Mouse (Mus musculus) layer of hippocampus, postnatal 36 days (tissue): Measurements from ENCODE around the gene Foxp4. TPM values are rescaled to one million over a fixed set of nuclear protein-coding genes. Genes with fewer than 3 reads are reported as not detected.
"Not testable (repeated sequence)": the region's sequence is repeated elsewhere in the genome, so short reads cannot be mapped to it uniquely, and the experiment has no call there.

Experiments
- DNase-seq, 2 experiments: peaks; one replicate each; pipeline ENCODE4 v3.0.0; 2022
- total RNA-seq, 2 experiments: library from RNA; stranded (reverse); gene quantifications; 2 replicates each; pipeline ENCODE4 v1.2.3; 2021

Foxp4 gene
- total RNA-seq, 2 experiments from 2014 or later, result 44.0 to 45.7 TPM

DNA sequence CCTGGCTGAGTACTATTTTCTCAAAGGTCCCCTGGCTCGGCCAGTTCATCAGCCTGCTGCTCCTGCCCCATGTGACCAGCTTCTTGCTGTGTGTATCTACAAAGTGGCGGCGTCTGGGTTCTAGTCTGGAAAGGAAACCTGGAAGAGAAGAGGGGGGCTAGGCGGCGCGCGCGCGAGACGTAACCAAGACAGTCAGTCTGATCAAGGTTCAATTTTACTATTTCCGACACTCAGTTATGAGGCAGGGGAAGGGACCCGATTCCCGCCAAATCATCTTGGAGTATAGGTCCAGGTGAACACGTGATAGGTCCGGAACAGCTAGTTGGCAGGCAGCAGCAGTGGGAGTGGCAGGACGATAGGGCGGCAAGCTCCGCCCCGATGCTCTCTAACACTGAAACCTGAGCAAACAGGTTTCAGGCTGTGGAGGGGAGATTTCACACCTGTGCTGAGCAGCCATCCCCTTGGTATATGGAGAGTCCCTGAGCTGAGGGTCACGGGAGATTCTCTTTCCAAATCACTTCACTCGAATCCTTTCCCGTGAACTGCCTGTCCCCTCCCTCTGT is 72.6 kb downstream of the Foxp4 start:
- not testable (repeated sequence) for DNase-seq

GRCm38 (mm10) chr17:47850639-47851314 is 73.7 kb downstream of the Foxp4 start:
- no peak for DNase-seq

DNA sequence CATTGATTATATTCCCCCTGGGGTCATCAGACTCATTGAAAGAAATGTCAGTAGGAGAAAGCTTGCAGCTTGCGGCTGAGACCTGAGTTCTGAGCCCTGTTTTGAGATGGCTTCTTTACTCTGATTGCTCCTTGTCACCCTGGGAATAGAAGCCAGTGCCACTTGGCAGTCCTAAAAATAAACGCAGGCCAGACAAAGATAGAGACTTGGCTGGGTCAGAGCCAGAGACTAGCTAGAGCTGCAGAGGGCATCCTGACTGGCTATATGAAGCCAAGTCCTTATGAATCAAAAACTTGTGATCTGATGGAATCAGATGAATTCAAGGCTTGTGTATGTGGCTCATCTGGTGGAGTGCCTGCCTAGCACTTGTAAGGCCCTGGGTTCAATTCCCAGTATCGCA is 74.4 kb downstream of the Foxp4 start:
- DNase-seq, result no peak

- no peak for DNase-seq
Measured at GRCm38 (mm10) chr17:47847985-47848384, 76.5 kb downstream of the Foxp4 start.

DNA sequence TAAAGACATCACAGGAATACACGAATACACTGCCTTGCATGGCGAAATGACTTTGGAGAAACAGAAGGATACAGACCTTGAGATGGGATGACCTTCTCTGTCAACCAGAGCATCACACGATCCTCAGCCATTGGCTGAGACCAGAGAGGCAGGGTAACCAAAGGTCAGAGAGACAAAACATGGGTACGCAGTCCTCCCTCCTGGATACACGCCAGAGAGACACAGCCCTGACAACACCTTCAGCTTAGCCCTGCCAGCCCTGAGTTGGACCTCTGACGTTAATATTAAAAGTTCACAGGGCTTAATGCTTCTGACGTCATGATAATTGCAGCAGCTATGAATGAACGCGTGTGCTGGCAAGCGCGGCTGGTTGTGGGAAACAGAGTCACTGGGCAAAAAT is 78.8 kb downstream of the Foxp4 start:
- no peak for DNase-seq

GRCm38 (mm10) chr17:47843465-47843864 is 81.0 kb downstream of the Foxp4 start:
- DNase-seq, result no peak

- no peak for DNase-seq
Measured at GRCm38 (mm10) chr17:47841931-47842623, 82.4 kb downstream of the Foxp4 start.

GRCm38 (mm10) chr17:47841521-47841920 is 82.9 kb downstream of the Foxp4 start:
- DNase-seq, result no peak

DNA sequence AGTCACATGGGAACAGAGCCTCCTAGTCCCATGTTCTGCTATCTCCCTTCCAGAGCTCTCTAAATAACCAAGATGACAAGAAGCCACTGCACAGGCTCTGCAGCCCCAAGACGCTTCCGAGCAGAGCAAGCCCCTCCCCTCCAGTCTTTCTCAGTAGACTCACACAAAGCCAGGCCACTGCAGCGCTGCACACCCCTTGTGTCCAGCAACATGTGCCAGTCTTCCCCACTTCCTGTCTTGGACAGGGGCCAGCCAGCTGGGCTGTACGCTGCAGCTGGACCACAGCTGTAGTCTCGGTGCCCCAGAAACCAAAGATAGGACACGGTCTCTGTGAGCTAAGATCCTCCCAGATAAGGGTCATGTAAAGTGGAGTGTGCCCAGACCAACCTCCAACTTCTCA is 86.6 kb downstream of the Foxp4 start:
- DNase-seq, result no peak

DNA sequence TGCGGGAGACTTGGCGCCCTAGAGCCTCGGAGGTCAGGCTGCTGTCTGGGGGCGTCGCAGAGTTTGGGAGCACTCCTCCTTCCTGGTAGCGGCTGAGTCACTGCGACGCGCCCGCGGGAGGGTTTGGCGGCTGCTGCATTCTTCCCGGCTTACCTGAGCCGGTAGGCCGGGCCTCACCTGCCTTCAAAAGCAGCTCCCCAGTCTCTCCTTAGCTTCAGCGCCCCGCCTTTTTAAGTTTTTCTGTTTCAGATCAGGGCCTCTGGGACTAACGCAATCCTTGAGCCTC is 90.0 kb downstream of the Foxp4 start, which contains the start of gene Mdfi:
TSS of gene Mdfi (minus strand) at position 210 of the 286 bp plus-strand sequence.
- no peak for DNase-seq

- DNase-seq, result no peak
Measured at GRCm38 (mm10) chr17:47833628-47834481, 90.6 kb downstream of the Foxp4 start.

- no peak for DNase-seq
Measured at GRCm38 (mm10) chr17:47833029-47833627, 91.3 kb downstream of the Foxp4 start.

DNA sequence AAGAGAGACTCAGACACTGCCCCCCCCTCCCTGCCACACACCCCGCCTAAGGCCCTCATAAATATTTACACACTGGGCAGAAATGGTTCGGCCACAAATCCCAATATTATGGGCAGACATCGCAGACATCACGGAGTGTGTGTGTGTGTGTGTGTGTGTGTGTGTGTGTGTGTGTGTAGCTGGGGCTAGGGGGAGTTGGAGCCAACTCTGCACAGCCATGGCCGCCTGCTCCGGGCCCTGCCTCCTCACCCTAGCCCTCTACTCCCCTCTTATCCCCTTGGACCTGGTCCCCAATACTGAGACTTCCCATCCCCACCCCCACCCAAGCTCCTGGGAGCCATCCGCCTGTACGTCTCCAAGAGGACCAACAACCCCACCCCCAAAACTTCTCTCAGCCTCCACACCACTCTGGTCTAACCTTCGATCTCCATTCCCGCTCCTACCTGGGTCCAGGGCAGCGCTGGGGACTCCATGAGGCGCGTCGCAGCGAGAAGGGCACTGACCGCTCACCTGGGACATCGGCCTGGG is 91.9 kb downstream of the Foxp4 start:
- no peak for DNase-seq

DNA sequence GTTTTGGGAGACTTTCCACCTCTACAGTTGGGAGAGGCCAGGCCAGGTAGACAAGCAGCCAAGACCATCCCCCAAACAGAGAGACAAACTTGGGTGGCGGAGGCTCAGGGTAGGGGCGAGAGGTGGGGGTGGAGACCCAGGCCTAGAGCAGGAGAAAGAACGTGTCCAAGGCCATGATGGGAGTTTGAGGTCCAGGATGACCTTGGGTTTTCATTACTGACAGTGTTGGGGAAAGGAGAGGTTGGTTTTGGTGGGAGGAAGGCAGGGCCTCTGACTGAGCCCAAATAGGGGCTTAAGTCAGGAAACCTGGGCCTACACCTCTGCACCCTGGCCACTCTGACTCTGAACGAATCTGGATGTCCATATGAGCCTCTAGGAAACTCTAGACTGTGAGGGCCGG is 92.7 kb downstream of the Foxp4 start:
- DNase-seq, result no peak

DNA sequence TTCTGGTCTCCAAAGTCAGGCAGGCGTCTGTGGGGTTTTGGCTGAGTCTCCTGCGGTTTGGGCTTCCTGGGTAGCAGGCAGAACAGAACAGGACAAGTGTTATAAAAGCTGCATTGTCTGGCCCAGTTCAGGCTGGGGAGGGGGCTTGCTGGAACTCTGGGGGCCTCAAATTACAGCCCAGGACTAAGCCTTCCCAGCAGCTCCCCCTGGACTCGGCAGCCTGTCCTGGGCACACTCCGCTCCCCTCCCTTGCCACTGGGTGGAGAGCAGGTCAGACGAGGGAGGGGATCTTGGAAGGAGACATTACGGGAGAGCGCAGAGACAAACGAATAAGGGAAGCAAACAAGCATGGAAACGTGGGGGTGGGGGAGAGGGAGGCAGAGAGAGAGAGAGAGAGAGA is 93.3 kb downstream of the Foxp4 start:
- no peak for DNase-seq

GRCm38 (mm10) chr17:47821339-47821738 is 103.1 kb downstream of the Foxp4 start:
- DNase-seq, result no peak

DNA sequence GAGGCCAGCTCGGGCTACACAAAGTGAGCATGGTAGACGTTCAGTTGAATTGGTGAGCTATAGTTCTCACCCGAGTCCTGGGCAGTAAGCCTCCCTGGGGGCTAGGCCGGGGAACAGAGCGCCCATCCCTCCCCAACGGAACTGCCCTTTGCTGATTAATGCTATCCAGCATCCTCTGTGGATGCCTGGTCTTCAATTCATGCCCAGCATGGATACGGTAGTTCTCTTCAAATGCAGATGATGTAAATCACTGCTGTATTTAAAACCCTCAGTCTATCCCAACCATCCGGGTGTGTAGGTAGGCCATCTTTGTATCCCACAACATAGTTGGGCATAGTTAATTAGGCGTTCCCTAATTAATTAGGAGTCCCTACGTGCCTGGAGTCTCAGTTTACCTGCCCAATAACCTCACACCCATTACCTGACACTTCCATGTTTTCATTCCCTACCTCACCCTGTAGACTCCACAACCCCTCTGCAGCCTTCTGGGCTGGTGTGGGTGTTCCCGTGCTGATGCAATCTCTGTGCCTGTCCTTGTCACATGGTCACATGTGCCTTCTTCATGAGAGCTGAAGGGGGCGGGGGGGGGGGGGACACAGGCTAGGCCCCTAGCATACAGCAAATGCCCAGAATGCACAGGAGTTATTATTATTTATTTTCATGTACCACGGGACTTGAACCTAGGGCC is 106.3 kb downstream of the Foxp4 start:
- DNase-seq, result no peak
